Mouse (Mus musculus) liver, adult 2 months (tissue): ENCODE measurements at regions not wholly inside any gene's neighbourhood (a gene's known extent, or its start where the extent isn't known, plus 50 kb on each side); places are given as distances from the start of the nearest gene placed in this dataset.

Experiments used
- DNase-seq: peaks from one replicate; pipeline ENCODE4 v3.0.0-alpha.2; 2011; ENCODE audit warnings: low read depth, low spot score; ENCODE audit errors: extremely low read depth
- H3K27ac ChIP-seq: fragments of 200-500 bp; replicated peaks from 2 replicates; pipeline ENCODE4 v1.5.1; 2012; ENCODE audit warnings: low read depth, mild to moderate bottlenecking, control low read depth, inconsistent platforms, low read length; ENCODE audit not compliant: insufficient read depth
- H3K27me3 ChIP-seq: fragments of 200-500 bp; 2 replicates; pipeline ENCODE4 v1.6.1; 2012; ENCODE audit warnings: mild to moderate bottlenecking, moderate library complexity, low read length, inconsistent platforms; ENCODE audit not compliant: control insufficient read depth, insufficient read depth
- H3K36me3 ChIP-seq: fragments of 200-500 bp; 2 replicates; pipeline ENCODE4 v1.6.1; 2012; ENCODE audit warnings: low read length, inconsistent platforms; ENCODE audit not compliant: control insufficient read depth, insufficient read depth
- H3K4me1 ChIP-seq: fragments of 200-500 bp; 2 replicates; pipeline ENCODE4 v1.6.1; 2011; ENCODE audit warnings: low read length; ENCODE audit not compliant: control insufficient read depth, insufficient read depth
- H3K4me3 ChIP-seq: fragments of 200-500 bp; 2 replicates; pipeline ENCODE4 v1.5.1; 2011; ENCODE audit warnings: low read depth, mild to moderate bottlenecking, control low read depth, low read length, moderate library complexity; ENCODE audit not compliant: insufficient read depth
- H3K79me2 ChIP-seq: fragments of 200-500 bp; 2 replicates; pipeline ENCODE4 v1.6.1; 2012; ENCODE audit warnings: inconsistent platforms, mild to moderate bottlenecking, low read length, moderate library complexity; ENCODE audit not compliant: control insufficient read depth, insufficient read depth
- H3K9ac ChIP-seq: fragments of 200-500 bp; 2 replicates; pipeline ENCODE4 v1.6.1; 2012; ENCODE audit warnings: low read depth, mild to moderate bottlenecking, control low read depth, inconsistent platforms, low read length
- CTCF ChIP-seq: fragments of 200-500 bp; IDR thresholded peaks from 2 replicates; pipeline ENCODE4 v1.5.1; 2011; ENCODE audit warnings: low read depth, low read length, control low read depth
- POLR2A ChIP-seq: fragments of 200-500 bp; IDR thresholded peaks from 2 replicates; pipeline ENCODE4 v1.6.1; 2011; ENCODE audit warnings: low read length, control low read depth; ENCODE audit not compliant: insufficient read depth; ENCODE audit errors: extremely low read depth
- WGBS: fragments of 180-500 bp; shearing (Covaris S2); methylation state at CpG from one replicate; pipeline ENCODE4 v1.1.7; 2018; 5-methylcytosine and 5-hydroxymethylcytosine counted together

- Histone ChIP-seq H3K27me3 (no peaks in the 10 kb centered on the region), H3K79me2 (no peaks in the 10 kb centered on the region), H3K9ac (no peak overlapping the region), H3K36me3 (no peaks in the 10 kb centered on the region), H3K4me1 (no peaks in the 10 kb centered on the region), H3K4me3 (no peak overlapping the region), H3K27ac (no peak overlapping the region)
- no peak for DNase-seq
- whole genome bisulfite sequencing: 52% methylated on average over 12 of the region's 12 CpGs
- no peak for TF ChIP-seq POLR2A
- no peak for TF ChIP-seq CTCF
Measured at GRCm38 (mm10) chr12:109926643-109927042, 326.5 kb upstream of the Rtl1 start.

GRCm38 (mm10) chr12:109946179-109946578 is 332.7 kb upstream of the Dio3 start:
- no peaks in the 10 kb centered on the region for H3K27me3 ChIP-seq
- H3K9ac ChIP-seq: no peak overlapping the region
- H3K79me2 ChIP-seq: no peaks in the 10 kb centered on the region
- 83% methylated on average over 3 of the region's 3 CpGs for WGBS
- TF ChIP-seq POLR2A (no peak), CTCF (no peak)
- no peaks in the 10 kb centered on the region for H3K4me1 ChIP-seq
- no peak for DNase-seq
- H3K4me3 ChIP-seq: no peak overlapping the region
- no peak overlapping the region for H3K27ac ChIP-seq
- no peaks in the 10 kb centered on the region for H3K36me3 ChIP-seq

- Histone ChIP-seq H3K9ac (no peak overlapping the region), H3K27ac (no peak overlapping the region), H3K79me2 (no peaks in the 10 kb centered on the region), H3K4me3 (no peak overlapping the region), H3K27me3 (no peaks in the 10 kb centered on the region), H3K36me3 (no peaks in the 10 kb centered on the region), H3K4me1 (no peaks in the 10 kb centered on the region)
- TF ChIP-seq POLR2A (no peak), CTCF (no peak)
- DNase-seq: no peak
- 73% methylated on average over 1 of the region's 1 CpGs for WGBS
Measured at GRCm38 (mm10) chr12:109946936-109947335, 331.9 kb upstream of the Dio3 start.

GRCm38 (mm10) chr12:109947886-109948433 is 330.9 kb upstream of the Dio3 start:
- DNase-seq: no peak
- WGBS: 67% methylated on average over 7 of the region's 7 CpGs
- no peaks in the 10 kb centered on the region for H3K79me2 ChIP-seq
- TF ChIP-seq POLR2A: no peak
- no peak for TF ChIP-seq CTCF
- no peak overlapping the region for H3K4me3 ChIP-seq
- H3K9ac ChIP-seq: no peak overlapping the region
- H3K4me1 ChIP-seq: no peaks in the 10 kb centered on the region
- no peak overlapping the region for H3K27ac ChIP-seq
- no peaks in the 10 kb centered on the region for H3K27me3 ChIP-seq
- no peaks in the 10 kb centered on the region for H3K36me3 ChIP-seq

GRCm38 (mm10) chr12:109948434-109948984 is 330.4 kb upstream of the Dio3 start:
- Histone ChIP-seq H3K4me3 (no peak overlapping the region), H3K79me2 (no peaks in the 10 kb centered on the region), H3K36me3 (no peaks in the 10 kb centered on the region), H3K27me3 (no peaks in the 10 kb centered on the region), H3K27ac (no peak overlapping the region), H3K4me1 (no peaks in the 10 kb centered on the region), H3K9ac (no peak overlapping the region)
- 65% methylated on average over 16 of the region's 16 CpGs for WGBS
- TF ChIP-seq POLR2A (no peak), CTCF (no peak)
- no peak for DNase-seq

GRCm38 (mm10) chr12:109949231-109949965 is 329.5 kb upstream of the Dio3 start:
- no peak for DNase-seq
- WGBS: 83% methylated on average over 17 of the region's 17 CpGs

More at GRCm38 (mm10) chr12:109949231-109949965, 329.5 kb upstream of the Dio3 start:
- H3K79me2 ChIP-seq: no peaks in the 10 kb centered on the region
- no peak overlapping the region for H3K27ac ChIP-seq
- TF ChIP-seq CTCF: no peak
- no peak for TF ChIP-seq POLR2A
- no peak overlapping the region for H3K9ac ChIP-seq
- H3K4me1 ChIP-seq: no peaks in the 10 kb centered on the region
- no peak overlapping the region for H3K4me3 ChIP-seq
- no peaks in the 10 kb centered on the region for H3K36me3 ChIP-seq
- H3K27me3 ChIP-seq: no peaks in the 10 kb centered on the region
